Mouse (Mus musculus) layer of hippocampus, postnatal 14 days (tissue): ENCODE data around the gene Arid1b. TPM values are rescaled to one million over a fixed set of nuclear protein-coding genes. Genes with fewer than 3 reads are reported as not detected.

Experiments
- DNase-seq, 2 experiments: peaks; one replicate each; pipeline ENCODE4 v3.0.0; 2021 to 2022; ENCODE audit warnings: low spot score in 2 of 2, mixed read lengths in 1 of 2
- total RNA-seq, 2 experiments: library from RNA; stranded (reverse); gene quantifications; 2 replicates each; pipeline ENCODE4 v1.2.3; 2021

Gene Arid1b
- total RNA-seq, 2 experiments from 2014 or later, result 83.5 to 95.2 TPM

DNA sequence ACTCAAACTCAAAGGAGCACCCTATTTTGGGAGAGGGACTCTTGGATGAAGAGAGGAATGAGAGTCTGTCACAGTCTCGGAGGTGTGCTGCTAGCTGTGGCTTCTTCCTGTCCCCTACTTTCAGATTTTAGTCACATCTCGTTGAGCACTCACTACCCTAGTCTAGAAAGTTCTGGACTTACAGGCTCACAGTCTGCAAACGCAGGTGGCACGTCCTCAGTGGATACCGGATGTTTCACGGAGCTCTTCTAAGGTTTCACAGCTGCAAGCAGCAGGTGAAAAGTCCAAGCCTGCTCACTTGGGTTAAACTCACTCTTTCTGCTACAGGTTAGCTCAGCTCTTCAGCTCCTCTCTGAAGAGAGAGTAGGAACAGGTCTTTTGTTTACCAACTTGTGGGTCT, 186.8 kb downstream of the Arid1b start:
- no peak for DNase-seq

DNA sequence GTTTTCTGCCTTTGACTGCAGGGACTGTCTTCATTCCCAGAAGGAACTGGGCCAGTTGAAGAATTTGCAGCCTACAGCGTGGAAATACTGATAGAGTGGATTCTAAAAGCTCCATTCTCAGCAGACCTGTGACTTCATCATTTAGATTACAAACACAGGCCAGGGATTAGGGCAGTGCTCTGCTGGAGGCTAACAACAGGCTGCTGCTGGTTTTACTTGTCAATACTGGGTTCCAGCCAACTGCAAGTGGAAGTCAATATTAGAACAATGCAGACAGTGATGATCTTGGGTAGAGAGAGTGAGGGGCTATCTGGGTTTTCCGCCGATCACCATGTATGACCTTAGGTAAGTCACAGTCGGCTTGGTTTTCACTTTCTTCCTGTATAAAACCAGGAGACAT, 188.4 kb downstream of the Arid1b start:
- DNase-seq, result no peak

DNA sequence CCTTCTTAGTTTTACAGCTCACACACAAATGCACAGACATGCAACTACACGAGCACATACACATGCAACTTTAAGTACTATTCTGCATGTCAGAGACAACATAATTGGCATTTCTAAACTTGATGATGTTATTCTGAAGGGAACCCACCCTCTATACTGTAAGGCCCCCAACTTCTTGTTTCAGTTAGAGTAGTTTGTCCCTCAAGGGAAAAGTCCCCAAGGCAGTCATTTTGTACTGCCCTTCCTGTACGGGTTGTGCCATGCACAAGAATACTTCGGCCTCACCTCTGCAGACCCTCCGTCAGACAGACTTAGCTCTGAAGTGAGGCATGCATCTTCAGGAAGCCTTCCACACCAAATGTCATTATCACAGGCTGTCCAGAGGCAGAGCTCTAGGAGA, 191.4 kb downstream of the Arid1b start:
- DNase-seq, result no peak

DNA sequence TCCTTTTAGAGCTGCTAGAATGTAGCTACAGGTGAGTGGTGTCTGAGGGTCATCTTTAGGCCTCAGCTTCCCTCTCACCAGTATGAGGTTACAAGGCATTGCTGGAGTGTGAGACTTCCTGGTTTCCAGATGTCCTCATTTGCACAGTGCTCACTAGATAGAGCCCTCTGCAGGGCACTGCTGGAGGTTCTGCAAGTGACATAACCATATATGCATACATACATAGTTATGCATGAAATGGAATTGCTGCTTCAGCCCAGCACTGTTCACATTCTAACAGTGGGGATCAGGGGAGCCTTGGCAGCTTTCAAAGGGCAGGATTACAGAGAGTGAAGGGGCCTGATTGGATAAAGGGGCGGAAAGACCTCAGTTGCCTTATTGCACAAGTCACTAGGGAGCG, 193.4 kb downstream of the Arid1b start:
- no peak for DNase-seq

DNA sequence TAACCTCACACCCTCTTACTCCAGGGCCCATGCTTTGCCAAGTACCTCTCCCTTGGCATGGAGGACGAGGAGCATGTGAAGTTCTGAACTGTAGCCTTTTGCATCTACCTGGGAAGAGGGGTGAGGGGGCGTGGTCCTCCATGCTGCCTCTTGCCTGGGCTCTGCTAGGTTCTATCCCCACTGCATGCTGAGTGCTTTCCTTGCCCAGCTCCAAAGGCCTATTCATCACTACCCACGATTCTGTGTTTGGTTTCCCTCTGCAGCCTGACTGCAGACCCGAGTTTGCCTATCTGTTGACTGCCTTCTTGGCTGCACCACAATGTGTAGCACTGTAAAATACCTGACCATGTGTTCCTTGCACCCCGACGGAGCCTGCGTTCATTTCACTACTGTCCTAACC, 194.3 kb downstream of the Arid1b start:
- no peak for DNase-seq

DNA sequence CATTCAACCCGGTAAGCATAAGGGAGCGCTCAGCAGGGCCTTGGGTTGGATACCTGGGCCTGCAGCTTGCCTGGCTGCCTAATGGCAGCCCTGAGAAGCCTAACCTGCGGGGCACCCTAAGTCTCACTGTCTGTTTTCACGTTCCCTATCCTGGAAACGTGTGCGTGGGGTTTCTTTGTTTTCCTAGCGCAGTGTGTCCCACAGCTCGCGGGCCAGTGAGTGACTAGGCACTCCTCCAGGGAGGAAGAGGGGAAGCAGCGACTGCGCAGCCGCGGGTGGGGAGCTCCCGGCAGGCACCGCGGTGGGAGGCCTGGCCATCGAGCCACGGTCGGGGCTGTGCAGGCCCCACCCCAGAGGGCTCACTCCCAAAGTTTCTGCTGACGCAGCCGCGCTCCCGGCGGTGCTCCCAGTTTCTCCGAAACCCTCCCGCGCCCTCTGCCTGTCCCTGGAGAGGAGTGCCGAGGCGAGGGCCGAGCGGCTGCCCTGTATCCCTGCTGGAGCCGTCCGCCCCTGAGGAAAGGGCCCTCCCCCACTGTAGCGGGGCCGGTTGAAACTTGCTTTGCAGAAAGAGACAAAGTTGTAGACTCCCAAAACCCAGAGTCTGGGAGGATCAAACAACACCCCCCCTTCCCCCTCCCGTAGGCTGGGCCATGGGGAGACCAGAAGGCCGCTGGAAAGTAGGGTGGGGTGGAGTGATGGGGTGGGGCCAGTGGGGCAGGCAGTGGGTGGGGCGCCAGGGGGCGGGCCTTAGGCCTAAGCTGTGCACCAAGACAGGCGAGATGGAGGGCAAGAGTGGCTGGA, 195.6 kb downstream of the Arid1b start:
- peak; percentile 86 to 92 for DNase-seq

DNA sequence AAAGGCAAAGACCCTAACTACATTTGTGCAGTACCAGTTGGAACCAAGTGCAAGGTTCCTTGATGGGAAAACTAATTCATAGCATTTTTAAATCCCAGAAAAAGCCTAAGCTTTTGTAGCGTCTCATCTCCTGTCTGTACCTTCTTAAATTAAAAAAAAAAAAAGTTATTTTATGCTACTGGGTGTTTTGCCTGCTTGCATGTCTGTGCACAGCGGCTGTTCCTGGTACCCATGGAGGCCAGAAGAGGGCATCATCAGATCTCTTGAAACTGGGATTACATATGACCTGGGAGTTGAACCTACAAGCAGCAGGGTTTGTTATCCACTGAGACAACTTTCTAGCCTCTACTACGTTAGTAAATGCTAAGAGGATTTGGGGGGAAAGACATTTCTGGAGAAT, 196.2 kb downstream of the Arid1b start:
- no peak for DNase-seq

DNA sequence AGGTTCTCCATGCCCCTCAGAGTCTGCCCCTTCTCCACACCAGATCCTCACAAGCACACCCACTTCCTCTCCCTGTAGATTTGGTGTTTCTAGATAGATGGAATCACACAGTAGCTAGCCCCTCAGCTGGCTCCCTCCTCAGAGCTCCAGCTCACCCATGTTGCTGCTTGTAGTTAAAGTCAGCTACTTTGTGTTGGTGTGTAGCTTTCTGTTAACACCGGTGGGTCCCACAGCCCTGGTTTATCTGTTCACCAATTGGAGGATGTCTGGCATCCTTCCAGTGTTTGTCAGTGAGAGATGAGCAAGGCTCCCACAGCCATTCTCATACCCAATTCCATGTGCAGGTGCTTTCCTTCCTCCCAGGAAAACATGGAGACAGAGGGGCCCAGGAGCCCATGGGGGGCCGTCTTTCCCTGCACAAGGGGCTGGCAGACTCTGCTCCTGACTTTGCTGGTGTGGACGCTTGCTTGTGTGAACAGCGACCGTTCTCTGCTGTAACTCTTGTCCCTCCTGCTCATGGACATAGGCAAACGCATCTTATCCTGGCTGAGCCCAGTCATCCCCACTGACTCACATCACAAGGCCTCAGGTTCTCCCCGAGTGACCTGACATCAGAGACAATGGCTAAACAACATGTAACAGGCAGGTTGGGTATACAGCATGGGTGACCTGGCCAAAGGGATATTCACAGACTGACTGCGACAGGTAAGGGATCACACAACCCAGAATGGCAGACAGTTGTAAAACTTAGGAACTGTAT, 200.2 kb downstream of the Arid1b start:
- DNase-seq, result no peak

DNA sequence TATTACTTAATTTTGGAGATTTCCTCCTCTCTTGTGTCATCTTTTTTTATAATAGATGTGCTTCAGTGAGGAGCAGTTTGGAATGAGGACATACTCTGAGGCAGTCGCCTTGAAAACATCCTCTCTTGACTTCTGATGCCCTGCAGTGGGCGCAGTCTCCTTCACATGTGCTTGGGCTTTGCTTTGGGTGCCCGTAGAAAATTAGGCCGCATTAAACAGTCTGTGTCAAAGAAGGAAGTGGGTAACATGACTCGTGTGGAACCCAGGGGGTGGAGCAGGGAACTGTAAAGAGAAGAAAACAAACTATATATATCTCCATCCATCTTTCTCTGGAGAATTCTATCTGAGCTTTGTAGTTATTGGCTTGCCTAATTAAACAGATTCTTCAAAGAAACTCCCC, 201.3 kb downstream of the Arid1b start:
- no peak for DNase-seq

DNA sequence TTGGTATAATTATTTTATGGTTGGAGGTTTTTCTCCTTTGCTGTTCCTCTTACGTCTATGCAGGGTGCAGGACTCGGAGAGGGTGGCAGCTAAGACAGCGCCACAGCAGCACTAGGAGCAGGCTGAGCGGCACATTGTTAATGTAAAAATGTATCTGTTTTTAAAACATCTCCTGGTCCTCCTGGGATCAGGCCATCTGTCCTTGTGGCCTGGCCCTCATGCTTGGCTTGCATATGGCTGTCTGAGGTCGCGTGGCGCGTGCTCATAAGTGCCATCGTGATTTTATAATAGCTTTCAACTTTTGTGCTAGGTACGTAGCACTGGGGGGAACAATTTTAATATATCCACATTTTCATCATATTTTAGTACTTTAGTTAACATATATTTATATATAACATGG, 201.9 kb downstream of the Arid1b start:
- no peak for DNase-seq

DNA sequence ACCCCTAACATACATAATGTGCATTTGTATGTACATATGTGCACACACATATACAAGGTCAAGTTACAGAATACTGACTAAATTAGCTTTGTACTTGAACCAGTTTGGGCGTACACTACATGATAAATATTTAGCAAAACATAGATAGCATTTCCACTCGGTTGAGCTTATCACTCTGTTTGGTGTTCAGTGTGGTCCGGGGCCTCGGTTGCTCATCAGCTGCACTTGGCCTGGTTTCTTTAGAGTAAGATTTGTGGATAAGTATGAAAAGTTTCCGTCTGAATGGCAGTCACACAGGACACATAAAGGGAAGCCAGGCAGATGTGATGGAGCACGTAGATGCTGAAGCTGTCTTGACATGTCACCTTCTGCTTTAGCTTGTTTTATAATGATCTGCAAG, 202.4 kb downstream of the Arid1b start:
- no peak for DNase-seq

DNA sequence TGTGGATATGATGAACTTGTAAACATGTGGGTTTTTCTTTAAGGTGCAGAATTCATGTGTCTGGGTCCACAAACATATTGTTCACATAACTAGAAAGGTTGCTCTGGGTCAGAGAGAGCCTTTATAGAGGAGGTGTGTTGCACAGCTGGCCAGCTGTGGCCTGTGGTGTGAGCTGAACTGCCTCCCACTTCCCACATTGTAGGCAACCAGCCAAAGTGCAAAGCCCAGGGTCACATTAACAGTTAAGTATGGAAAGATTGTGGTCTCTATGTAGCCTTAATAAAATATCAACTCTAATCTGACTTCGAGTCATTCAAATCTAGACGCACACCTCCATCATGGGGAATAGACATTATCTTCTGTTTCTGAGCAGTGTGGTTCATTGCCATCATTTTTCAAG, 203.0 kb downstream of the Arid1b start:
- DNase-seq, result no peak

DNA sequence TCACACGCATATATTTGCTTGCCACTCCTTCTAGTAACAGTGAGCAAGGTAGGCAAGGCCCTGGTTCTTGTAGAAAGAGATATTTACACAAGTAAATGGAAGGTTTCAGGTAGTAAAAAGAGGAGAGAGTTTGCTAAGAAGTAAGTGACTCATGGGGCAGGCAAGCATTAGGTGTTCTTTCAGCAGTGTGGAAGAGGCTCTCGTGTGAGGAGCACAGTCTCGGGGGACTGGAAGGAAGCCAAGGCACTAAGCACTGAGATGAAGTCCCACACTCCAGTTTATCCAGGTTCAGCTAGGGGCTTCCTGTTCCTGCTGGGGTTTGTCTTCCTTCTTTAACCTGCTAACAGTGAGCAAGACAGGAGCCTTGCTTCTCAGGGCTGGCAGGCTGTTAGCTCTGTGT, 203.6 kb downstream of the Arid1b start:
- DNase-seq, result no peak

DNA sequence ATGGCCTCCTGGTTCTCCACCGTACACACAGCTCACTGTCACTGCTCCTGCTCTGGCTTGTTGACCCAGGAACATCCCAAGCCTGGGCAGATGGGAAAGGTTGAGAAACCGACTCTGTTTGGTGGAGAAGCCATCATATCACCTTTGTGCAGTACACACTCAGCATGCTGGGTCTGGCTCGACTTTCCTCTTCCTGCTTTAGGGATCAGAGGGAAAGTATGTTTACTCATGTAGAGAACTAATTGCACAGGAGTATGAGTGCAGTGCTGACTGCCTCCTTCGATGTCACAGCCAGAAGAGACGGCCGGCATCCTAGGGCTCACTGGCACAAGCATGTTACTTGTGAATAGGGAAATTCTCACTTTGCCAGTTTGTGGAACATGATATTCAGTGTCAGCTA, 204.1 kb downstream of the Arid1b start:
- DNase-seq, result no peak

DNA sequence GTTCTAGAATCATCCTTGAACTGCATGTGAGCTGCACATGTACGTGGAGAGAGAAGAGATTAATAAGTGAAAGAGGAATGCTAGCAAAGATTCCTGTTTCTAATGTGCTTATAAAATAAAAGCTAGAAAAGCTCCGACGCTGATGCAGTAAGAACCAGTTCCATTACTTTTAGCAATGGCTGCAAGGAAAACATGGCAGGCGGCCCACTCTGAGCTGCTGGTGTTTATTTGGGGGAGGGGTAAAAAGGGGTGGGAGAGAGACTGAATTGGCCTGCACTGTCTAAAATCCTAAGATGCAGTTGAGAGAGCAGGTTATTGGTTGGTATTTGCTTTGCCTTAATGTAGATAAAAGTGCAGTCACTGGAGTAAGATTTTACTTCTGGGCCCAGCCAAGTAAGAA, 204.7 kb downstream of the Arid1b start:
- no peak for DNase-seq

DNA sequence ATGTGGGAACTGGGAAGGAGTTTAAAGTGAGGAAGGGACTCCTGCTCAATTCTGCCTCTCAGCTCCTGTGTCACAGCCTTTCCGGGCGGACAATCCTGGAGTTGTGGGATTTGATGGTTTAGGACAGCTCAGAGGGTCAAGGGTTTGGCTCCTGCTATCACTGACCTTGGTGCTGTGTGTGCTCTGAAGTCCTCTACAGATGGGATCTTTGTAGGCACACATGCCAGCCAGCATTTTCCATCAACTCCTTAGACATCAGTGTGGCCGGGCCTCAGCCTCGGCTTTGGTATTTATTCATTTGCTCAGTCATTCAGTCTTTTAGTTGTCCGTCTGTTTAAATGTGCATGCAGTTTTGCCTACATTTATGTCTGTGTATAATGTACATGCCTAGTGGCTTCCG, 206.5 kb downstream of the Arid1b start:
- DNase-seq, result no peak

DNA sequence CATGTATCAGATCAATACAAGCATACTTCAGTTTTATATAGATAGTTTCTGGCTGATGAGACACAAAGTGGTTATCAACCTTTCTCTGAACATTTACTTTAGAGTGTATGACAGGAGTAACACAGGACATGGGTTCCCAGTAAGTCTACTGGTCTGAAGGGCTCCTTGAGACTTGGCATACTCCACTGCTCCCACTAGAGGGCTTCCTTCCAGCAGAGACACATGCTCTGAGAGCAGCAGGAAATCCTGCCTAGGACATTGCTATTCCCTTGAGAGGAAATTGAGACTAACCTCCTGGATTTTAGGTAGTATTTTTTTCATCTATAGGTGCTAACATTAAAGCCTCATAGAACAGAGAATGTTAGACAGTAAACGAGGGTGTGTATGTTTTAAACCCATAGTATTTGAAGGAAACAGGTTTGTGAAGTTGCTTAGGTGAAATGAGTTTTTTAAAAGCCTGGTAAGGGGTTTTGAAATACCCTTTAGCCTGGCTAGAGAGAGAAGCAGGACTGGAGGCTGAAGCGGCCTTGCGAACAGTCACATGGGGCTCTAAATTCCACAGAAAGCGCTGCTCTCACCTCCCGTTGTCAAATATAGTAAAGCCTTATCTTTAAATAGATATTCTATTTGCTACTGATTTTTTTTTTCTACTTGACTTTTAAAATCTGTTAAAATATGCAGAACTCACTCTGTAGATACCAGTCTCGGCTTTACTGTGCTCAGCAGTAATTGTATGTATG, 207.9 kb downstream of the Arid1b start:
- DNase-seq, result peak in 1 of 2 experiments; percentile 66

DNA sequence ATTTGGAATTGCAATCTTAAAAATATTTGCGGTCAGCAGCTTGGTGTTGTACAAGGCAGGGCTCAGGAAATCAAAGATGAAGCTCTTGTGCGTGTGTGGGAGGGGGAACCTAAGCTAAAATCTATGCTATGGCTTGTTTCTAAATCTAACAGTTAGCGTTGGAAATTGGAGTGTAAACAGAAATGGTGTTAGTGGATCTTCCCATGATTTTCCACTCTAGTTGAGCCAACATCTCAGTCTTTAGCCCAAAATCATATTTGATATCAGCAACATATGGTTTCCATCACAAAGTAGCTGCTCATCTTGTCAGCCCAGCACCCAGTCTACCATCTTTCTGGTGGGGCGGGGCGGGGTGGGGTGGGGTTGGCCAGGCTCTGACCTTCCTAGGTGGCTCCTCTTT, 208.6 kb downstream of the Arid1b start:
- no peak for DNase-seq

DNA sequence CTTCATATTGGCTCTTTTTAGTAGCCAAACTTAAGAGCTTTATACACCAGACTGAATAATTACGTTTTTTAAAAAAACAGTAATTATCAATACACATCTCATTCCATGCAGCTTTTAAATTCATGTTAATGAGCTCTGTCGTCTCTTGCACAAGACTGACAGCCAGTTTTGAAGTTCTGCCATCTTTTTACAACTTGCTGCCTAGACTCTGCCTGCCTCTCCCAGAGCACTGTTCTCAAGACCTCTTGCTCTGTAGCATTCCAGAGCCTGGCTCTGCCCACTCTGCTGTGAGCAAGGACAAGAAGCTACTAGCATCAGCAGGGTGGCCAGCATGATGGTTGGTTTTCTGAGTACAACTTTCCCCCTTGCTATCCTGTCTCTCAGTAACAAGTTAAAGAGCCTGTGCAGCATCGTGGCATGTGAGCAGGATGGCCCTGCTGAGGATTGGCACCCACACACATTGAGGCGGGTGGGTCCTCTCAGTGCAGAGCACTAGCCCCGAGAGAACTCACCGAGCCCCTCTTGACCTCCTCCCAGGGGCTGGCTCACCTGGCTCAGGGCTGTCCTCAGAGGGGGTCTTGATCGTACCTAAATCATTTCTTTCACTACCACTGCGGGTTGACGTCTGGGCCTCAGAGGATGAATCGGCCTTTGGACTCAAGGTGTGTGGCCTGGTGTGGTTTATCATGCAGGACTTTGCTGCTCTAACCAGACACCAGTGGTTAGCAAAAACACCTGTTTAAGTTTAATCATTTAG, 209.4 kb downstream of the Arid1b start:
- no peak for DNase-seq

DNA sequence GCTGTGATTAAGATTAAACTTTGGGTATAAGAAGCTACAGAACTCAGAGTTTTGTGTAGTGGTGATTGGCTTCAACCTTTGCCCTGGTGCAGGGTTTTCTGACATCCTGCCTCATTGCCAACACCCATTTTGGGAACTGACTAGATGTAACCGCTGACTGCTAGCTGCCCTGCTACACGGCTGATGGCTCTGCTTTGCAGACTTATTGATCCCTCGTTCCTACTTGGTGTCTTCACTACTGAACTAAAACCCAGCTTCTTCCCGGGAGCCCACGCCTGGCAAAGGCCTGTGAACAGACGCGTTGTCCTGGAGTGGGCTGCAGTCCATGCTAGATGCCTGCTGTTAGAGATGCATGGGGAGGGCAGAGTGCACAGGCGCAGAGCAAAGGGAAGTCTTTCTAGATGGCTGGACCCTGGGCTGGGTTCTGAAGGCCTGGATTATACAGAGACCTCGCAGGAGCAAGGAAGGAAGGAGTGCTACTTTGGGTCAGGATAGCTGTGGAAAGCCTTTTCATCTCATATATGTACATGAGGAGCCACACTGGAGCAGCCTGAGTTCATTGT, 210.1 kb downstream of the Arid1b start:
- no peak for DNase-seq

DNA sequence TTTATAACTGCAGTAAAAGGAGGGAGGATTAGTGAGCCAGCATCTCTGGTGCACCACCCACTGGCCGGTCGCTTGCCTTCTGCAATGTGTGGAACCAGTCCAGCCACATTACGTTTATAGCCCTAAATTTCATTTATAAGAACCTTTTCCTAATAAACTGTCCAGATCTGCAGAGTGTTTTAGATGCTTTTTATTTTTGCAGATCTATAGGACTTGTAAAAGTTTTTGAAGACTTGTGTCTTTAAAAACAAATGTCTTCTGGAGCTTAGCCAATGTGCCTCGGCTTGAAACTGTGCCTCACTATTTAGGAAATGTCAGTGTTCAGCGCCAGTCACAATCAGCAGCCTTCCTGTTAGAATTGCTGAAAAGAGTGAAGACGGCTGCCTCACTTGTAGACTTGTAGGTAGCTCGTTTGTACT, 211.0 kb downstream of the Arid1b start:
- DNase-seq, result peak in 1 of 2 experiments; percentile 47
